Mouse (Mus musculus) kidney, adult 2 months (tissue): ENCODE data around the gene Gm29427. TPM values are rescaled to one million over a fixed set of nuclear protein-coding genes. Genes with fewer than 3 reads are reported as not detected.
A peak's percentile ranks its signal among the peaks of the same experiment; 100 is the strongest.
"Not testable (repeated sequence)": the region's sequence is repeated elsewhere in the genome, so short reads cannot be mapped to it uniquely, and the experiment has no call there.

ENCODE experiments used
- DNase-seq: peaks from one replicate; pipeline ENCODE4 v3.0.0; 2021
- H3K27ac ChIP-seq: fragments of 200-500 bp; 2 replicates; pipeline ENCODE4 v1.5.1; 2012; ENCODE audit warnings: low read depth, low read length, control low read depth, inconsistent platforms; ENCODE audit not compliant: insufficient read depth
- H3K27me3 ChIP-seq: fragments of 200-500 bp; replicated peaks from 2 replicates; pipeline ENCODE4 v1.6.1; 2012; ENCODE audit warnings: mild to moderate bottlenecking, moderate library complexity, low read length, inconsistent platforms; ENCODE audit not compliant: control insufficient read depth, insufficient read depth
- H3K36me3 ChIP-seq: fragments of 200-500 bp; 2 replicates; pipeline ENCODE4 v1.6.1; 2012; ENCODE audit warnings: mild to moderate bottlenecking, moderate library complexity, low read length, inconsistent platforms; ENCODE audit not compliant: control insufficient read depth, insufficient read depth
- H3K4me1 ChIP-seq: fragments of 200-500 bp; 2 replicates; pipeline ENCODE4 v1.6.1; 2011; ENCODE audit warnings: low read length; ENCODE audit not compliant: control insufficient read depth, insufficient read depth
- H3K4me3 ChIP-seq: fragments of 200-500 bp; 2 replicates; pipeline ENCODE4 v1.5.1; 2011; ENCODE audit warnings: mild to moderate bottlenecking, low read depth, low read length, control low read depth; ENCODE audit not compliant: insufficient read depth
- CTCF ChIP-seq: fragments of 200-500 bp; conservative IDR thresholded peaks from 2 replicates; pipeline ENCODE4 v1.5.1; 2011; ENCODE audit warnings: low read depth, mild to moderate bottlenecking, control low read depth, low read length, moderate library complexity, mixed read lengths; ENCODE audit not compliant: insufficient read depth, insufficient read length
- POLR2A ChIP-seq: fragments of 200-500 bp; IDR thresholded peaks from one replicate; pipeline ENCODE4 v1.6.1; 2011; ENCODE audit warnings: low read depth, low read length, control low read depth
- WGBS: fragments of 180-500 bp; shearing (Covaris S2); methylation state at CpG from one replicate; pipeline ENCODE4 v1.1.7; 2018; 5-methylcytosine and 5-hydroxymethylcytosine counted together
- polyA plus RNA-seq: library from polyadenylated mRNA; depleted of rRNA; stranded (reverse); fragments of >200 nt; gene quantifications from 2 replicates; pipeline ENCODE4 v1.2.3, GENCODE M21; 2012

Gm29427 gene
- polyA plus RNA-seq, 1 experiment: not detected

GRCm38 (mm10) chr1:130699937-130700633, 15.5 kb downstream of the Gm29427 start:
- no peaks in the 10 kb centered on the region for H3K27me3 ChIP-seq
- TF ChIP-seq CTCF: no peak
- TF ChIP-seq POLR2A: no peak
- peaks cover 6% of the 10 kb centered on the region for H3K36me3 ChIP-seq
- H3K4me1 ChIP-seq: no peaks in the 10 kb centered on the region; the same call in 1 of the 2 replicates
- no peak overlapping the region for H3K27ac ChIP-seq
- no peak overlapping the region for H3K4me3 ChIP-seq
- 93% methylated on average over 10 of the region's 10 CpGs for WGBS
- no peak for DNase-seq

- Histone ChIP-seq H3K4me3 (no peak overlapping the region), H3K36me3 (peaks cover 6% of the 10 kb centered on the region), H3K27ac (no peak overlapping the region), H3K4me1 (no peaks in the 10 kb centered on the region), H3K27me3 (no peaks in the 10 kb centered on the region)
- TF ChIP-seq CTCF: no peak
- no peak for TF ChIP-seq POLR2A
- WGBS: 88% methylated on average over 5 of the region's 5 CpGs
- no peak for DNase-seq
These were observed 17.0 kb downstream of the Gm29427 start for GRCm38 (mm10) chr1:130698601-130699000.

- no peak overlapping the region for H3K27ac ChIP-seq
- no peak overlapping the region for H3K4me3 ChIP-seq
- H3K4me1 ChIP-seq: no peaks in the 10 kb centered on the region
- TF ChIP-seq POLR2A (no peak), CTCF (no peak)
- no peaks in the 10 kb centered on the region for H3K36me3 ChIP-seq
- no peaks in the 10 kb centered on the region for H3K27me3 ChIP-seq
- DNase-seq: no peak
- 77% methylated on average over 1 of the region's 1 CpGs for WGBS
These were observed 31.7 kb downstream of the Gm29427 start for GRCm38 (mm10) chr1:130683905-130684304.

- H3K4me3 ChIP-seq: no peak overlapping the region
- peak; percentile 10 for DNase-seq
- no peaks in the 10 kb centered on the region for H3K36me3 ChIP-seq
- TF ChIP-seq CTCF (no peak), POLR2A (no peak)
- WGBS: 59% methylated on average over 6 of the region's 6 CpGs
- no peak overlapping the region for H3K27ac ChIP-seq
- no peaks in the 10 kb centered on the region for H3K27me3 ChIP-seq
- no peaks in the 10 kb centered on the region for H3K4me1 ChIP-seq
These were observed 33.8 kb downstream of the Gm29427 start for GRCm38 (mm10) chr1:130681656-130682413.

GRCm38 (mm10) chr1:130681075-130681474, 34.5 kb downstream of the Gm29427 start:
- Histone ChIP-seq H3K4me1 (no peaks in the 10 kb centered on the region), H3K27ac (no peak overlapping the region), H3K4me3 (no peak overlapping the region), H3K27me3 (no peaks in the 10 kb centered on the region), H3K36me3 (no peaks in the 10 kb centered on the region)
- WGBS: 53% methylated on average over 2 of the region's 2 CpGs
- no peak for TF ChIP-seq POLR2A
- no peak for TF ChIP-seq CTCF
- no peak for DNase-seq

- Histone ChIP-seq H3K27ac (no peak overlapping the region), H3K4me3 (no peak overlapping the region), H3K36me3 (no peaks in the 10 kb centered on the region), H3K27me3 (no peaks in the 10 kb centered on the region), H3K4me1 (no peaks in the 10 kb centered on the region)
- TF ChIP-seq CTCF (no peak), POLR2A (no peak)
- DNase-seq: no peak
- WGBS: 87% methylated on average over 2 of the region's 2 CpGs
These were observed 37.0 kb downstream of the Gm29427 start for GRCm38 (mm10) chr1:130678551-130678950.

- not testable (repeated sequence) for H3K27ac ChIP-seq, H3K36me3 ChIP-seq, H3K4me3 ChIP-seq, H3K4me1 ChIP-seq, H3K27me3 ChIP-seq, DNase-seq
- WGBS: 86% methylated on average over 5 of the region's 5 CpGs
These were observed 52.0 kb downstream of the Gm29427 start for GRCm38 (mm10) chr1:130663576-130663975.

GRCm38 (mm10) chr1:130661454-130661853, 54.1 kb downstream of the Gm29427 start, which contains the start of gene C4bp:
TSS of gene C4bp (minus strand) at chr1:130661632.
- DNase-seq: peak; percentile 63

GRCm38 (mm10) chr1:130659641-130660040, 56.0 kb downstream of the Gm29427 start:
- 54% methylated on average over 5 of the region's 5 CpGs for WGBS
- not testable (repeated sequence) for H3K27ac ChIP-seq

More at GRCm38 (mm10) chr1:130661454-130661853, 54.1 kb downstream of the Gm29427 start, which contains the start of gene C4bp:
- 24% methylated on average over 3 of the region's 3 CpGs for WGBS
- no peaks in the 10 kb centered on the region for H3K36me3 ChIP-seq
- H3K27ac ChIP-seq: no peak within 1 kb of the TSS
- H3K4me3 ChIP-seq: no peak within 1 kb of the TSS
- TF ChIP-seq CTCF (no peak), POLR2A (no peak)
- no peaks in the 10 kb centered on the region for H3K27me3 ChIP-seq
- H3K4me1 ChIP-seq: peaks cover 5% of the 10 kb centered on the region; the same call in 1 of the 2 replicates

More at GRCm38 (mm10) chr1:130659641-130660040, 56.0 kb downstream of the Gm29427 start:
- not testable (repeated sequence) for H3K27me3 ChIP-seq, H3K4me1 ChIP-seq, H3K36me3 ChIP-seq, H3K4me3 ChIP-seq, DNase-seq
